9 mouse cellular contexts compared by ENCODE assay signal in the genomic region with DNA sequence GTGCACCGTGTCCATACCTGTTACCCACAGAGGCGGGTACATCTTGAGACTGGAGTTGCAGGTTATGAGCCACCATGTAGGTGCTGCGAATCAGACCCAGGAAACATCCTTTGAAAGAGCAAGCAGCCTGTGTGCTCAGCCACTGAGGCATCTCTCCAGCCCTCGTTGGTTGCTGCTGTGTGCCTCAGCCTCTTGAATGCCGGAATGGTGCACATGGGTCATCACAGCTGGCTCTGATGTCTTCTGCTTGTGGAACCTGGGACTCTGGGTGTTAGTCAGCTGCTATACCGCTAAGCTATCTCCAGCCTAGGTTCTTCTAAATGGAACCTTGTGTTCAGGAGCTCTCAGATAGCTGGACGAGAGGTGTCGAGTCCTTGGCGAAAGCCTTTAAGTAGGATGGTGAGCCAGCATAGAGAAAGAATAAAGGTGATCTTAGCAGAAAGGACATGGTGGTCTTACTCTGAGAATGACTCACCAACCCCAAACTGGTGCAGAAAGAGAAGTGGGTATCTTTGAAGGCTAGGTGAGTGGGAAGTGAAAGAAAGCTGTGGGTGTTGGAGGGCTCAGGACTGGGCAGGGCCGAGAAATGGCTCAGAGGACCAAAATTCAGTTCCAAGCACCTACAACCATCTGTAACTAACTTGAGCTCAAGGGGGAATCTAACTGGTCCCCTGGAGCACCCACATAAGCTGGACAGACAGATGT. TPM values are rescaled to one million over a fixed set of nuclear protein-coding genes. Genes with fewer than 3 reads are reported as not detected.
A peak's percentile ranks its signal among the peaks of the same experiment; 100 is the strongest.
DNase-seq lines count a peak whose midpoint lies in the region; ATAC-seq and TF ChIP-seq lines count a peak whose summit lies in the region.
"Had no signal": no experiment of that assay in that cellular context is flagged by ENCODE, and none has a peak within 500 bp of the region (broad histone marks: within the 10 kb centered on the region; RNA-seq: fewer than 3 reads in every experiment).

No protein-coding gene starts in this region.

- H3K4me1 ChIP-seq in kidney, embryonic 14.5 days (ENCODE audit: control insufficient read depth, insufficient read depth, low read length): peaks cover 61% of the 10 kb centered on the region
- H3K4me1 ChIP-seq in ES-Bruce4 (ENCODE audit: control insufficient read depth, insufficient read depth, low read length): peaks cover 2% of the 10 kb centered on the region
- H3K4me1 ChIP-seq in liver, embryonic 16.5 days (ENCODE audit: control insufficient read depth, low read depth, low read length): peaks cover 65% of the 10 kb centered on the region

- TF ChIP-seq EP300 in ES-Bruce4 (IDR thresholded peaks at IDR 0.05; ENCODE audit: insufficient read depth, low read depth, low read length): no peak

- H3K27me3 ChIP-seq in kidney, embryonic 14.5 days (ENCODE audit: control insufficient read depth, insufficient read depth, low read length): no peaks in the 10 kb centered on the region
- H3K27me3 ChIP-seq in ES-Bruce4 (ENCODE audit: control insufficient read depth, insufficient read depth, low read length, poor library complexity, severe bottlenecking): no peaks in the 10 kb centered on the region
- H3K27me3 ChIP-seq in liver, embryonic 16.5 days (ENCODE audit: control insufficient read depth, insufficient read depth, low read depth, low read length): no peaks in the 10 kb centered on the region
- H3K27me3 ChIP-seq: hindbrain, embryonic 15.5 days had no signal

- H3K4me2 ChIP-seq in kidney, embryonic 14.5 days (replicated peaks; ENCODE audit: low read depth, low read length): no peak overlapping the region
- H3K4me2 ChIP-seq in liver, embryonic 16.5 days (ENCODE audit: low read depth, low read length): peak overlapping the region; percentile 36; the same call in 1 of the 2 replicates
- H3K4me2 ChIP-seq: hindbrain, embryonic 15.5 days had no signal

- no peak for TF ChIP-seq POLR2A in ES-Bruce4 (IDR thresholded peaks at IDR 0.05; ENCODE audit: insufficient read depth, low read length)

- H3K36me3 ChIP-seq in kidney, embryonic 14.5 days (ENCODE audit: control insufficient read depth, insufficient read depth, low read length): no peaks in the 10 kb centered on the region
- no peaks in the 10 kb centered on the region for H3K36me3 ChIP-seq in ES-Bruce4 (ENCODE audit: control insufficient read depth, insufficient read depth, low read length, poor library complexity, severe bottlenecking)
- no peaks in the 10 kb centered on the region for H3K36me3 ChIP-seq in liver, embryonic 16.5 days (ENCODE audit: control insufficient read depth, insufficient read depth)
- H3K36me3 ChIP-seq: hindbrain, embryonic 15.5 days had no signal

- H3K4me3 ChIP-seq in kidney, embryonic 14.5 days (ENCODE audit: low read length): no peak overlapping the region
- no peak overlapping the region for H3K4me3 ChIP-seq in ES-Bruce4 (ENCODE audit: low read depth, low read length)
- no peak overlapping the region for H3K4me3 ChIP-seq in liver, embryonic 16.5 days (ENCODE audit: low read depth, low read length)
- H3K4me3 ChIP-seq: hindbrain, embryonic 15.5 days had no signal

- peak overlapping the region; percentile 37; the same call in 1 of the 2 replicates for H3K27ac ChIP-seq in kidney, embryonic 14.5 days (ENCODE audit: low read depth, low read length)
- peak overlapping the region; percentile 59 for H3K27ac ChIP-seq in ES-Bruce4 (ENCODE audit: insufficient read depth, low read length)
- H3K27ac ChIP-seq in liver, embryonic 16.5 days (ENCODE audit: low read length): peak overlapping the region; percentile 75
- H3K27ac ChIP-seq: hindbrain, embryonic 15.5 days had no signal

- 85% methylated on average over 10 of the region's 10 CpGs for WGBS in kidney, embryonic 14.5 days
- 67% methylated on average over 10 of the region's 10 CpGs for WGBS in liver, embryonic 16.5 days (ENCODE audit: insufficient replicate concordance)

- ATAC-seq in kidney, embryonic 14.5 days (ENCODE audit: low FRiP score, low TSS enrichment): no peak
- ATAC-seq in liver, embryonic 16.5 days (ENCODE audit: low read depth): no peak

- TF ChIP-seq CTCF in ES-Bruce4 (IDR thresholded peaks at IDR 0.05; ENCODE audit: low read depth, low read length): no peak

- no peak for DNase-seq in kidney, adult 9 months
- peak; percentile 32 for DNase-seq in 416B (ENCODE audit: low read depth)
- DNase-seq in embryo, embryonic 10 days (ENCODE audit: low spot score): no peak
- no peak for DNase-seq in testis, postnatal 10 days (ENCODE audit: low spot score)
- DNase-seq in left cerebral cortex, adult 18-20 months (ENCODE audit: low spot score in 2 of 2): no peak

- no peak overlapping the region for H3K9ac ChIP-seq in kidney, embryonic 14.5 days (ENCODE audit: low read depth, low read length)
- no peak overlapping the region for H3K9ac ChIP-seq in ES-Bruce4 (ENCODE audit: low read depth, poor library complexity, severe bottlenecking)
- peak overlapping the region; percentile 0; the same call in 1 of the 2 replicates for H3K9ac ChIP-seq in liver, embryonic 16.5 days (ENCODE audit: low read depth, low read length)
- H3K9ac ChIP-seq: hindbrain, embryonic 15.5 days had no signal

- no peaks in the 10 kb centered on the region for H3K9me3 ChIP-seq in kidney, embryonic 14.5 days (ENCODE audit: control insufficient read depth, low read length)
- no peaks in the 10 kb centered on the region for H3K9me3 ChIP-seq in ES-Bruce4 (replicated peaks; ENCODE audit: control insufficient read depth, insufficient read depth, low read length, poor library complexity, severe bottlenecking)
- no peaks in the 10 kb centered on the region for H3K9me3 ChIP-seq in liver, embryonic 16.5 days (replicated peaks; ENCODE audit: control insufficient read depth, low read length)
- H3K9me3 ChIP-seq: hindbrain, embryonic 15.5 days had no signal

RNA-seq across cellular contexts. Expression of gene Srebf2, which starts 16.5 kb away (rescaled TPM):
- polyA plus RNA-seq in kidney, embryonic 14.5 days (2014; fragmentation: Nextera tagmentation; extraction: Ambion mirVana): 76.9 and 114 TPM in 2 replicates
- 205 and 210 TPM in 2 replicates for polyA plus RNA-seq in ES-Bruce4 (2011; ENCODE audit: insufficient read depth, insufficient read length, low read depth, missing spikeins)
- 51.9 and 53.2 TPM in 2 replicates for polyA plus RNA-seq in liver, embryonic 16.5 days (2015; fragmentation: Nextera tagmentation; extraction: Ambion mirVana)
- total RNA-seq in left cerebral cortex, adult 18-20 months (2021): 100 to 1,000 TPM; 213 to 223 TPM

RNA-seq across cellular contexts. Expression of gene Ccdc134, which starts 35.8 kb away (rescaled TPM):
- polyA plus RNA-seq in kidney, embryonic 14.5 days (2014; fragmentation: Nextera tagmentation; extraction: Ambion mirVana): 12.8 and 19.6 TPM in 2 replicates
- 13.7 and 15.0 TPM in 2 replicates for polyA plus RNA-seq in ES-Bruce4 (2011; ENCODE audit: insufficient read depth, insufficient read length, low read depth, missing spikeins)
- polyA plus RNA-seq in liver, embryonic 16.5 days (2015; fragmentation: Nextera tagmentation; extraction: Ambion mirVana): 5.3 and 5.5 TPM in 2 replicates
- total RNA-seq in left cerebral cortex, adult 18-20 months (2021): 10 to 100 TPM; 11.1 to 12.6 TPM

RNA-seq across cellular contexts. Expression of gene Shisa8, which starts 49.1 kb away (rescaled TPM):
- polyA plus RNA-seq in kidney, embryonic 14.5 days (2014; fragmentation: Nextera tagmentation; extraction: Ambion mirVana): 0.80 and 1.1 TPM in 2 replicates
- polyA plus RNA-seq in ES-Bruce4 (2011; ENCODE audit: insufficient read depth, insufficient read length, low read depth, missing spikeins): 6.8 and 7.4 TPM in 2 replicates
- polyA plus RNA-seq in liver, embryonic 16.5 days (2015; fragmentation: Nextera tagmentation; extraction: Ambion mirVana): 0.11 TPM in 2 replicates
- 1 to 10 TPM; 2.6 to 3.0 TPM for total RNA-seq in left cerebral cortex, adult 18-20 months (2021)
